Mouse (Mus musculus) megakaryocyte progenitor cell, adult 5-6 weeks (primary cell): ENCODE data around the gene Dnajc13. TPM values are rescaled to one million over a fixed set of nuclear protein-coding genes. Genes with fewer than 3 reads are reported as not detected.
A peak's percentile ranks its signal among the peaks of the same experiment; 100 is the strongest.

ENCODE experiments used
- ATAC-seq: replicated peaks from 2 replicates; pipeline ENCODE4 v1.8.0; 2016; ENCODE audit warnings: mild to moderate bottlenecking, moderate TSS enrichment, inconsistent platforms; ENCODE audit not compliant: poor library complexity
- total RNA-seq, 2 experiments: library from RNA; stranded (forward) in 1 of 2; stranded (reverse) in 1 of 2; fragments of 157-497, 149-512 nt in 1 of 2; fragments of 200-1000 nt in 1 of 2; gene quantifications; 2 replicates each; pipeline versions ENCODE4 v1.2.3 to v1.2.4; 2015 to 2017

The Dnajc13 gene
- total RNA-seq (2015) (91.6 and 107 TPM in 2 replicates), total RNA-seq (2017) (52.1 and 55.5 TPM in 2 replicates)

DNA sequence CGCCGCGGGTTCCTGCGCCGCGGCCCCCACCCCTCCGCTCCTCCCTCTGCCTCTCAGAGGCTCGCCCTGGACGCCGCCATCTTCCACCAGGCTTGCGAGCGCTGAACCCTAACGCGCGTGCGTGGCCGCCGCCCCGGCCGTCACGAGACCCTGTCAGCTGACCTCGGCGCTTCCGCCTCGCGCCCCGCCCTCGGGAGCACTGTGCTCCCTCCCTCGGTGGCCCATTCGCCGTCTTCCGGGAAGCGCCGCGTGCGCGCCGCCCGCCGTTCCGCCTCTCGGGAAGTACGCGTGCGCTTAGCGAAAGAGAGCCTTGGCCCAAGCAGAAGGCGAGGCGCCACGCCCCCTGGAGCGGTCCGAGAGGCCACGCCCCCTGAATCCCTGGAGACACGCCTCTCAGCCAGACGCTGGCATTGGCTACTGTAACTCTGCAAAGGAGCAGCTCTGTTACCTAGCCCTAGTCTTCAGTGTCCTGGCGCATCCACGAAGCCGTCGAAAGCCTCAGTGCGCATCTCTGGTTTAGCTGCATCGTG, at the start of gene Dnajc13:
Gene Dnajc13, minus strand, starts transcription at position 108 of the 530 bp plus-strand sequence.
- peak; percentile 90 for ATAC-seq

DNA sequence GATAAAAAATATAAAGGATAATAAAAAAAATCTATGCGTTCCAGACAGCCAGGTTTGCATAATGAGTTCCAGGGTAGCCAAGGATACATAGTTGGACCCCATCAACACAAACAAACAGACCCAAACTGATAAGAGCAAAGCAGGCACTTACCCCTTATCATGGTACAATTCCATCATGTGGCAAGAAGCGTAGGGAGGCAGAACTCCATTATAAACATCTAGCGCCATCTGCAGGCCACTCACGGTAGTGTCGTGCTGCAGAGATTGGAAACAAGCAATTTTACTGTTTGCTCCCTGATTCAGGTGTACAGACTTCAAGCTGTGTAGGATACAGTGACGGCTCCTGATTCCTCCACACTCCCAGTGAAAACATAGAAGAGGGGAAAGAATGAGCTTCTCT, 44.0 kb upstream of the Dnajc13 start:
- ATAC-seq = peak; percentile 98

DNA sequence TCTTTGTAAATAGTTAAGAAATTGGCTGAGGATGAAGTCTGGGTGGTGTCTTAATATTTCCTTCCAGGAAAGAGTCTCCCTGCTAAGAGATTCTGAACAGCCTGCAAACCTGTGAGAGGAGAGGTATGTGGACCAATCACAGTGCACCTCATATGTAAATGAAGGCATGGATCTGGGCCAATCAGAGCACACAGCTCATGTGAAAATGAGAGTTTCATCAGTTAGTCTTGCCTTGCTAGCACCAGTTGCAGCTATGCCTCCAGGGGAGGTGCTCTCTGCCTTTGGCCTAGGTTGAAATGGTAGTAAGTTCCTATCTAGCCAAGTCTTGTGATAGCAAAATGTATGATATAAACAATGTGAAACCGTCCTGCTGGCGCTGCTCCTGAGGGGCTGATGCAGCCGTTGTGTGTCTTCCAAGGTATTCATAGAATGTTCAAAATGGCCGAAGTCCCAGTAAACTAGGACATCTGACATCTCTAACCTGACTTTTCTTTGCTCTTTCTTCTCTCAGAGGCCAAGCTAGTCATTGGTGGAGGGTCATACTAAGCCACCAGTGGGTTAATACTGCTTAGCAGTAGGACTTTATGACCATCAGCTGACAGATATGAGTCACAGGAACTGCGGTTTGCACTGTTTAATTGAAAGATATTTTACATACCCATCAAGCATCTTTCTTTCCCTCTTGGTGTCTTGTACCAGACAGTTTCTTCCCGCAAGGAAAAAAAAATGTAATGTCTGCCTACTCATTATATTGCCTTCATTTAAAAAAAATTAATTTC, 42.8 kb upstream of the Dnajc13 start:
- ATAC-seq = no peak

DNA sequence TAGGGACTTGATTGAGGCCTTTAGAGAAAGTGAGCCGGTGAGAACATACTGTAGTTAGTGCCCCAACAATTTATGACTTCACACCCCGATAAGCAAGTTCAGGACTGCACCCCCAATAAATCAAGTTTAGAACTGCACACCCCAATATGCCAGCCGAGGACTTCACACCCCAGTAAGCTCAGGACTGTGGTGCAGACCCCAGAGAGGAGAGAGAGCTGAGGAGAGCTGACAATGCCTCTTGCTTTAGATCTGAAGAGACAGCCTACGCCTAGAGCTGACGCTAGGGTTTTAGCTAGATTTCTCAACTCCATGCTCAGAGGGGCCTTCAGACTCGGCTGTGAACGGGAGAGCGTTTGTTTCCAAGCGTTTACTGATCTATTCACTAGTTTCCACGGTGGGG, 42.1 kb upstream of the Dnajc13 start:
- ATAC-seq = no peak

DNA sequence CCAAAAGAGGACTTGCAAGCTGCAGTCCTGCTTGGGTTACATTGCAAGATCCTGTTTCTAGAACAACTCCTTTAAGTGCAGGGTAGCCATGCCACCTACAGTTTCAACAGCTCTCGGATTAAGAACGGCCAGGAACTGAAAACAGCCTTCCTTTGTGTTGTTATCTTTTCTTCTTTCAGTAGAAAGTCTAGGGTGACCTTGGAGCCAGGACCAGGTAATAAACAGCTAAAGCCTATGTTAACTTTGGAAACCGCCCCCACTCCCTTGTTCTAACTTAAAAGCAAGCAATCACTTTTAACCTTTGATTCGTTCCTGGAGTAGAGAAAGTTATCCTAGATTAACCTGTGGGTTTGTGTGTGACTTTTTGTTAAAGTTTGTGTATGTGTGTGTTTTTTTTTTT, 41.6 kb upstream of the Dnajc13 start:
- ATAC-seq = no peak

DNA sequence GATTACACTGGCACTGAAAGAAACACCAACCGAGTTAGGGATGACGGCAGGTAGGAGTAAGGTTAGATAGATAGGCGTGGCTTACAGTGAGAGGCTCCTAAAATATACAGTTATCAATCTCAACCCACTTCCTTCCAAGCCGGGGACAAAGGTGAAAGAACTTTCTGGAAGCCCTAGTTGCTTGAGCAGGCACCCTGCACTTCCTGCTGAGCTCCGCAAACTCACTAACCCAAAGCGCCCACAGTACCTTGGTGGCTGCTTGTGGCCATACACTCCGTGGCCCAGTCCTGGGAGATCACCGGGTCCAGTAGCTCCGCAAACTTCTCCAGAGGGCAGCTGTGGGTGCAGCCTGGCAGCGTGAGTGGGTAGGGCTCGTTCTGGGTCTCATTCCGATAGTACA, 37.8 kb upstream of the Dnajc13 start:
- ATAC-seq = no peak

DNA sequence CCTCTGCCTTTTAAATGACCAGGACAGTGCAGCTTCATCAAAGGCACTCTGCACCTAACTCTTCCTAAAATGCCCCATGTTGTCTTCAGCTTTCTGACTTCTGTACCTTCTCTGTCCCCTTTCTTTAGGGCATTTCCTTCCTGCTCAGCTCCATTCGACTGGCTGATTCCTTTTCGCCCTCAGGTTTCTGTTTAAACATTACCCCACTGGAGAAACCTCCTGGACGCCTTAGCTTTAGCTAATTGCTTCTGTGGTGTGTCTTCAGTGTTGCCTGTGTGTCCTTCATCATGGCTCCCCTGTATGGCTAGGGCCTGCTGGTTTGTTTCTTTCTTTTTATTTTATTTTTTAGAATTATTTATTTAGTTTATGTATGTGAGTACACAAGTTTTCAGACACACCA, 34.3 kb upstream of the Dnajc13 start:
- ATAC-seq = no peak

DNA sequence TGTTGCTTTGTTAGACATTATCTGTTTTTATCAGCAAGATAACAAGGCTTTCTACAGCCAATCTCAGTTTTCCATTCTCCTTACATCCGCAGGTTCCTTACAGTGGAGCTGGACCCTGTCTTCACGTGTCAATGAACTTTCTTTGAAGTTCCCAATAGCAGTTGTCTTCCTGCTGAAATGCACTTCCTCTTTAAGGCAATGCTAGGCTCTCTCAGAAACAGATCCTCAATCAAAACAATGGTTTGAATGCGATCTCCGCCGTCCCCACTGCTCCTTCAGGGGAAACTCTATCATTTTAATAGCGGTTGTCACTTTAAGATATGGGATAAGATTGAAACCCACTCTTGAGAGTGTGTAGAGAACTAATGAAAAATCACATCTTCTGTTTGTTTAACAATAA, 22.2 kb upstream of the Dnajc13 start:
- no peak for ATAC-seq

DNA sequence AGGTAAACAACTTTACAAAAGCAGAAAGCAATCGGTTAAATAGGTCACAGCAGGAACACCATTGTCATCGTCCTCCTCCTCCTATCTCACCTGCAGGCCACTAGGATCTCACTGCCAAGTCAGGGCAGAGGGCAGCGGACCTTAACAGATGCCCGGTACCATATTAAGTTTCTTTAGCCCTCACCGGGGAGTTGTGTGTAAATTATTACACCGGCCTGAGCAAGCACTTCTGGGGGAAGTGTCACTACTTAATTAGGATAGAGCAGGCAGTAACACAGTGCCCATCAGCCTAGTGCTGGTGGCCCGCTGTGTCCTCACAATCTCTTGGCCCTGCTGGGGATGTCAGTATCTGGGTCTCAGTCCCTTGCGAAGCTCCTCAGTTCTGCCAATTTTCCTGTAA, 19.8 kb upstream of the Dnajc13 start:
- no peak for ATAC-seq

DNA sequence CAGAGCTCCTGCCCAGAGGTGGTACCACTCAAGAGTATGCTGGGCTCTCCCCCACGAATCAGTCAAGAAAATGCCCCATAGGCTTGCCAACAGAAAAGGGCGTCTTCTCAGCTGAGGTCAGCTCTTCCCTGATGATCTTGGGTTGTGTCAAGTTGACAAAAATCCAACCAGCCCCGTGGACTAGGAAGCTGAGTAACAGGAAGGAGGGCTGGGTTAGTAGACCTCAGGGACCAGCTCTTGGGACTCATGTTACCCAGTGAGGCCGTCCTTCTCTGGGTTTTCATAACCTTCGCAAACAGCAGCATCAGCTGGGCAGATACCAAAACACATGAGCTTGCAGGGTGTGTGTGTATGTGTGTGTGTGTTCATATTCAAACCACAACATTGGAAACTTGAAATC, 19.0 kb upstream of the Dnajc13 start:
- no peak for ATAC-seq

DNA sequence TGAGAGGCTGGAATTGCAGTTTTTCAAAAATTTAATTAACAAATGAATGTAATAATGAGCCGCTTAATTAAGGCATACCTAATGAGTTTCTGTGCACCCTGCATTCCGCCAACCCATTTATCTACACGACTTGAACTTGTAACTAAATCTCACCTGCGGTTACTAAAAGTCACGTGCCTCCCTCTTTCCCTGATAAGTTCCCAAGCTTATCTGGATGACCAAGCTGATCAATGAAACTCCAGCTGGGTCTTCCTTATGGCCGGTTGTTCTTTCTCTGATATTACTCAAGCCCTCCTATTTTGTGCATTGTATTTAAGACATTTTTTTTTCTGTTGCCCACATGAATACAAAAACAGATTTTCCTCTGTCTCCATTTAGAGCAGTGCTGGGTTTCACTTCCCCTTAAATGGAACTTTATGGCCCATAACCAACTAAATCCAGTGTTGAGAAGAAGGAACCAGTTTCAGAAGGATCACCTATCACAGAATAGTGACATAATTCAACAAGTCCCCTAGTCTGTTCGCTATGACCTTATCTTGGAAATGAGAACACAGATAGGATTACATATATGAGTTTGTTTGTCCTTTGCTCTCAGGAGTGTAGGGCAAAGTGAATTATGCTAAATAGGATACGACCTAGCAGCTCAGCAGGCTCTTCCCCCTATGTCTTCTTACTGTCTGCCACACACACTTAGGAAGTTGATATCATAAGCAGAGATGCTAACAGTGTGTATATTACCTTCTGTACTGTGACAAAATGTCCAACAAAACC, 18.2 kb upstream of the Dnajc13 start:
- peak; percentile 74 for ATAC-seq

DNA sequence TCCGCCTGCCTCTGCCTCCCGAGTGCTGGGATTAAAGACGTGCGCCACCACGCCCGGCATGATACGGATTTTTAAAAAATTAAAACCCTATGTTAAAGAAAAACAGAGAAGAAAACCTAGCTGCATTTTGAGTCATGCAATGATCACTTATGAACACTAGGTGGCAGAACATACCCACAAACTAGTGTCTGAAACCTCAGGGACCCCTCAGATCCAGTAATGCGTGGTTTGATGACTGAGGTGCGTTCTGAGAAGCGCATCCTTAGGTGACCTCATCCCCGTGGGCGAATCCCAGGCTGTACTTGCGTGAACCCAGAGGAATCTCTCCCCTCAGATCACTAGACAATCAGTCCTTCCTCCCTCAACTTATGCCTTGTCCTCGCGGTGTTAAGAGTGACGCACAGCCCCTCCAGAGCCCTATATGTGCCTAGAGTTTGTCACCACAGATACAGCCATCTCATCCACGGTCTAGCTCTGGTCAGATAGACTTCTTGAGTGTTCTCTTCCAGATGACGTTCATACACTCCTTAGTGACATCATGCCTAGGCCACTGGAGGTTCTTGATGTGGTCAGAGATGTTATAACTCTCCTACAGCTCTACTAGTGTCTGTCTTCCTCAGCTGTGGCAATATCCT, 14.9 kb upstream of the Dnajc13 start:
- ATAC-seq = peak; percentile 81

DNA sequence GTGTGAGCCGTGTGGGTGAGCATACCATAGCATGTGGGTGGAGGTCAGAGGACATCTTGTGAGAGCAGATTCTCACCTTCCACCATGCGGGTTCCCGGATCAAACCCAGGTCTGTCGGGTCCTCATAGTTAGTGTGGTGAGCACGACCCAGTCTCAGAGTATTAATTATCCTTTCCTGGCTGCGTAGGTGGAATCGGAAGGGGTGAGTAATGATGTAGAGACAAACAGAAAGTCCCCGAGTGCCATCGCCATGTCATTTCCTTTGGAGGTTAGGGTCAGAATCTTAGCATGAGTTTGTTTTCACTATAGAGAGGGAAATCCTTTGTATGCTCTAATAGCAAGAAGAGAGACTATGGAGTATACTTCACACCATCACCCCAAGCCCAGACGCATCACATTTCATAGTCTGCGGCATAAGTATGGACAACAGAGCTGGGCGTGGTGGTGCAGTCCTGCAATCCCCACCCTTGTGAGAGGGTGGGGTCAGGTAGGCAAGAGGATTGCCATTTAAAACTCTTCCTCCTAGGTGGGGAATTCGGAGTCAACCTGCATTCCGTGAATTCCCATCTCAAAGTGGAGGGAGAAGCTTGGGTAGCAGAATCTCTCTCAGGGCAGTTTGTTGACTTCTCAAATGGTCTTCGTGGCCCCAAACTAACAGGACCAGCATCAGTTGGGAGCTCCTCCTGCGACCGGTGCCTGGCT, 12.5 kb upstream of the Dnajc13 start:
- no peak for ATAC-seq

DNA sequence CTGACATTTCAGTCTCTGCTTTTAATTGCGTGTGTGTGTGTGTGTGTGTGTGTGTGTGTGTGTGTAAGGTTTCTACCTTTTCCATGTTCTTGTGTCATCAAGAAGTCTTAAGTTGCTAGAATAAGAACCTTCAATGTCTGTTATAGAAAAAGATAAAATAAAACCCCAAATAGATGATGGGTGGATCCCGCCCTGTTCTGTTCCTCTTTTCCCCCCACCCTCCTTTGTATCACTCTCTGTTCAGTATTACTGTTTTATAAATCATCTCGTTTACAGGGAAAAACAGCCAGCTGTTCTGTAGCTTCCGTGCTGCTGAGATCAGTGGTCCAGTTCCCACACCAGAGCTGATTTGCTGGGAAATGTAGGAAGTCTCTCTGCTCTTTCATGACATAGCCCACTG, 9.3 kb upstream of the Dnajc13 start:
- no peak for ATAC-seq

DNA sequence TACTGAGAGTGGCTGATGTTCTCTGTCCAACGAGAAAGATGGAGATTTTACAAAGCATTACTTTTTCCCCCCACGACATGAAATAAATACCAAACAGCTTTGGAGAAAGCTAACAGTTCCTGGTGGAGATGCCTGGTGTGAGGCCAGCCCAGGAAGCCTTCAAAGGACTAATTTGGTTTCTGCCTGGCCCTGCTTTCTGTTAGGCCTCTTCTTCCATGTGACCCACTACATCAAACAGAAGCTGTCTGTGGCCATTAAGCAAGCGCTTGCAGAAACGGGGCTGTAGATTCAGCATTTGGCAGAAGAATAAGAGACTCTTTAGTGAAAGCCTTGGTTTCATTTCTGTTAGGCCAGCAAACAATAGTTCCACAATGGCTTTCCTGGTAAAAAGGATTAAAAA, 8.9 kb upstream of the Dnajc13 start:
- ATAC-seq = no peak

DNA sequence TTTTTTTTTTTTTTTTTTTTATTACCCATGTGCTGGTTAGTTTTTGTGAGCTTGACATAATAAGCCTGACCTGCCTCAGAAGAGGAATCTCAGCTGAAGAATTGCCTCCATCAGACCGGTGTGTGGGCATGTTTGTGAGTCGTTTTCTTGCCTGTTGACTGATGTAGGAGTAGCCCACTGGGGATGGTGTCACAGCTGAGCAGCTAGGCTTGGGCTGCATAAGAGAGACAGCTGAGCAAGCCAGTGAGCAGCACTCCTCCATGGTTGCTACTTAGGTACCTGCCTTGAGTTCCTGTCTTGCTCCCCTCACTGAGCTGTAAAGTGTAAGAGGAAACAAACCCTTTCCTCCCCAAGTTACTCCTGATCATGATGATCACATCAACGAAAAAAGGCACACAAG, 7.2 kb upstream of the Dnajc13 start:
- ATAC-seq = no peak

DNA sequence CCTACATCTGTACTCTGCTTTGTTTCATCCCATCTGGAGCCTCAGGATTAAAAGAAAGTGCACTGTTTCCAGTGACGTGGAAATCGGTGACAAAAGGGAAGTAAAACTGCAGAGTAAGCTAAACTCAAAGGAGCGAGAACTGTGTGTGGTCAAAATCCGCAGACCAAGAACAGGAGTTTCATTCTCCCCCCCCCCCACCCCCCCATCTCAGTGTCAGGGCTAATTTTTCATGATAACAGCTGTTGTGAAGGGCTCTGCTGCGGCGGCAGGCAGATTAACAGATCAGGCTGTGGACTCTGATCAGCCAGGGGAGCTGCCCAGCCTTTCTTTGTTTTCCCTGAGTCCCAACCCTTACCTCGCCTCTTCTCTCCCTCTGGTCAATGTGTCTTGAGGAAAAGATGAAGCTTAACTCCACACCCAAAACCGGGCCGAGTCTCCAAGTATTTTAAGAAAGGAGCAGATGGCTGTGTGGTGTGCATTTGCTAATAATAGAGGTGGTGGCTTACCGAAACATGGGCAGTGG, 6.7 kb upstream of the Dnajc13 start:
- ATAC-seq = peak; percentile 92

DNA sequence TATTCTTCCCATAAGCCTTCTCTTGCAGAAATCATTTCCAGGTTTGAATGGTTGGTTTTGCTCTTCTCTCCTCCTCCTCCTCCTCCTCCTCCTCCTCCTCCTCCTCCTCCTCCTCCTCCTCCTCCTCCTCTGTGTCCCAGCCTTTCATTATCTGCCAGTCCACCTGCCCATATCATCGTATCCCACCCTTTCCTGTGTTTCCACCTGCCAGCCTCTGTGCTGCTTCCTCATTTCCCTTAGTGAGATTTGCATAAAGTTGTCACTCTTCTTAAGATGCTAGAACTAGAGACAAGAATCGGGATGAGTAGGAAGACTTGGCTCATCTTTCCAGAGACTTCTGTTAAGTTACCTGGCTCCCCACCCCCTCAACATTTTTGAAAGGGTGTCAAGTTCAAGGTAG, 1.8 kb upstream of the Dnajc13 start:
- ATAC-seq = no peak

DNA sequence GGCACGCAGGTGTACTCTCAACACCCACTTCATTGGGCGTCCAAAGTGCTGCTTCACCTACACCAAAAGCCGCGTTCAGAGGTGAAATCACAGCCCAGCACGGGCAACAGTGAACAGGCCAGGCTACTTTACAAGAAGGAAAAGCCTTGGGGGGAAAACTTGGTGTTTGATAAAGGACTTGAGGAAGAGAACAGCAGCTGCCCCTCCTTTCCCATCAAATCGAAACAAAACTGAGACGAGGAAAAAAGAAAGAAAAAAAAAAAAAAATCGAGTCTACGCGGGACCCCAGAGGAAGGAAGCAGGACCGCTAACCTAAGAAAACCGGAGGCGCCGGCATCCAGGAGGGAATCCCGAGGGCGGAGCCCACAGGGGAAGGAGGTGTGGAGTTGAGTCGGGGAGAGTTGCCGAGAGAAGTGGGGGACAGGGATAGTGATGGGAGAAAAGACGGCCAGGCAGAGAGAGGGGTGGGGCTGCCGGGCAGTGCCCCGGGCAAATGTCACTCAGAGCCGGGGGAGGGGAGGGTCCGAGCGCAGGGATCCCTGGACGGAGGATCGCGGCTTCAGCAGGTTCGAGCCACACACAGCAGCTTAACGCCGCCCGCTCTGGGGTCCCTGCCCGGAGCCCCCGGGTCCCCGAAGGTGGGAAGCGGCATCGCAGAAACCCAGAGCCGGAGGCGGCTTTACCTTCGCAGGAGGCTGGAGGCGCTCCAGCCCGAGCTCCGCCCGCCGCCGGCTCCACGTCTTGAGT, 541 bp downstream of the Dnajc13 start:
- ATAC-seq = peak; percentile 18

DNA sequence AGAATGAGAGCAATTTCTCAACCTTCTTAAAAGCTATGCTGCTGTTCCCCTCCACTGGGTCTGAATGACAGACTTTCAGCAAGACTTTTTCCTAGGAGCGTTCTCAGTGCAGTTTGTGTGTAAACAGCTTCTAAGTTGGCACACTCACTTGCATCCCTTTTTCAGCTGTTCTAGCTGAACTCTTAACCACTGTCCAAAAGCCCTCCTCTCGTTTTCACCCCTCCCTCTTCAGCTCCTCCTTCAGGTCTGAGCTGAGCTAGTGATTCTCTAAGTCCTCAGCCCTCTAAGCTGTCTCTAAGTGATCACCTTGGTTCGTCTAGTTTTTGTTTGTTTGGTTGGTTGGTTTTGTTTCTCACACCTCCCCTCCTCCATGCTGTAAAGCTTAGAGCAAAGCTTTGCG, 2.4 kb downstream of the Dnajc13 start:
- no peak for ATAC-seq
